Mouse (Mus musculus): Measurements from ENCODE around the gene 1700029I15Rik.

GRCm38 (mm10) chr2:92392318-92393264 is 10.3 kb downstream of the 1700029I15Rik start:
- TF ChIP-seq GATA1 (IDR thresholded peaks at IDR 0.05; ENCODE audit: low read length) (no peak), TAL1 (IDR thresholded peaks at IDR 0.05; ENCODE audit: low read length) (no peak)

All from erythroblast, embryonic 14.5 days (primary cell).